Mouse (Mus musculus): ENCODE results near the gene Lcorl. TPM values are rescaled to one million over a fixed set of nuclear protein-coding genes. Genes with fewer than 3 reads are reported as not detected.
A peak's percentile ranks its signal among the peaks of the same experiment; 100 is the strongest.
"Not testable (repeated sequence)": the region's sequence is repeated elsewhere in the genome, so short reads cannot be mapped to it uniquely, and the experiment has no call there.

The Lcorl gene
- polyA plus RNA-seq, 1 experiment: 22.5 TPM

DNA sequence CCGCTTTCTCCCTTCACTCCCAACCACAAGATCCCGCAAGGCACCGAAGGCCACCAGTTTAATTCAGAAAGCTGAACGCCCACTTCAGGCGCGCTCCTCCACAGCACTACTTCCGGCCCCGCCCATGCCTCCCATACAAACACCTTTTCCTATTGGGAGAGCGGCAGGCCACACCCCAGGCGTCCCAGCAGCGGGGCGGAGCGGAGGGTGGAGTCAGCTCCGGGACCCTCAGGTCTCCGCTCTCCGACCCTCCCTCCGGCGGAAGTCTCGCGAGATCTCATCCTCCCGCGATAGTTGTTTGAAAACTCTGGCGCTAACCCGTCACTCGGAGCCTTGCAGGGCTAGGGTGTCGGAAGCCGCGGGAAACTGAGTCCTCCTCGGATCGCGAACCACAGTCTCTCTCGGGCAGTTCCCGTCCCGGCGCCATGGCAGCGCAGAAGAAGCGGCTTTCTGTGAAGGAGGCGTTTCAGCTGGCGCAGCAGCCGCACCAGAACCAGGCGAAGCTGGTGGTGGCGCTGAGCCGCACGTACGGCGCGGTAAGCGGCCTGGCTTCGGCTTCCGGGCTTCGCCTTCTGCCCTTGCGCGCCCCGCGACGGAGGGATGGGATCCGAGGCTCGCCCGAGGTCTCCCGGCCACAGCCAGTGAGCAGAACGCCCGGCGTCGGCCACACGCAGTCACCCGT is 187.7 kb downstream of the Lcorl start, which contains the start of gene Ncapg:
TSS of gene Ncapg (plus strand) at position 322 of the 682 bp plus-strand sequence.
- DNase-seq (ENCODE audit: low read depth): peak; percentile 99
- TF ChIP-seq CTCF (IDR thresholded peaks at IDR 0.05; ENCODE audit: borderline replicate concordance, extremely low read depth, insufficient read depth, insufficient read length) (no peak), POLR2A (IDR thresholded peaks at IDR 0.05; ENCODE audit: borderline replicate concordance, extremely low read depth, insufficient read depth, insufficient read length, poor library complexity, severe bottlenecking) (peak; percentile 12; the same call in 1 of the 2 replicates)

- DNase-seq (ENCODE audit: low read depth): no peak
- TF ChIP-seq CTCF (IDR thresholded peaks at IDR 0.05; ENCODE audit: borderline replicate concordance, extremely low read depth, insufficient read depth, insufficient read length): no peak
- no peak for TF ChIP-seq POLR2A (IDR thresholded peaks at IDR 0.05; ENCODE audit: borderline replicate concordance, extremely low read depth, insufficient read depth, insufficient read length, poor library complexity, severe bottlenecking)
These were observed 188.2 kb downstream of the Lcorl start for GRCm38 (mm10) chr5:45669234-45669597.

DNA sequence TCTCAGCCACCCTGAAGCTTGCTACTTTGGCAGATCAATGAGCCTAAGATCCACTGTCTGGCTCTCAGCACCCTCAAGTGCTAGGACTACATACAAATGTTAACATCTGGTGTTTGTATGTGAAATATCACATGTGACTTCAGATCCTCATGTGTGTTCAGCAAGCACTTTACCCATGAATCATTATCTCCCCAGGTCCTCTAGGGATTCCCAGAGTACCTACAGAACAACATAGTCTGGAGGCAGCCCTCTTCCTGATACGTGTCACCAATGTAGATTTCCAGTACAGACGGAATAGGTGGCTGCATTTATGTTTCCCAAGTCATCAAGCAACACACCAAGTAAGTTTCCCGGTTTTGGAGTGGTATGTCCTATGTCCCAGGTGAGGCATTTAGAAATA is 188.6 kb downstream of the Lcorl start:
- peak; percentile 39 for DNase-seq (ENCODE audit: low read depth)
- no peak for TF ChIP-seq CTCF (IDR thresholded peaks at IDR 0.05; ENCODE audit: borderline replicate concordance, extremely low read depth, insufficient read depth, insufficient read length)
- TF ChIP-seq POLR2A (IDR thresholded peaks at IDR 0.05; ENCODE audit: borderline replicate concordance, extremely low read depth, insufficient read depth, insufficient read length, poor library complexity, severe bottlenecking): no peak

DNA sequence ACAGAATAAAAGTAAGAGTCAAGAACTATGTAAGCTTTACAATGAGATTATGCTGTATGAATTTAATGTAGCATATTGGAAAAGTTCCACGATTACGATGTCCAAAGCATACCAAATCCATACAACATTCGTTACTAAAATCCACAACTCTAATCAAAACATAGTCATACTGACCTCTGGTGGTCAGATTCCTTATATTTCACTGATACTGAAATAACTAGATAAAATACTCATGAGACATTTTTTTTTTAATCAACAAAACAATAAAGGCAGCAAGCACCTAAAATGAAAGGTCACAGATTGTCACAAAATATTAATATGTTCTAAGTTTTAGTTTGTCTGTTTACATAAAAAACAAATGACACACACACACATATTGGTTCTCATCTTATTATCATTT is 189.1 kb downstream of the Lcorl start:
- DNase-seq (ENCODE audit: low read depth): peak; percentile 82
- no peak for TF ChIP-seq POLR2A (IDR thresholded peaks at IDR 0.05; ENCODE audit: borderline replicate concordance, extremely low read depth, insufficient read depth, insufficient read length, poor library complexity, severe bottlenecking)
- TF ChIP-seq CTCF (IDR thresholded peaks at IDR 0.05; ENCODE audit: borderline replicate concordance, extremely low read depth, insufficient read depth, insufficient read length): no peak

DNA sequence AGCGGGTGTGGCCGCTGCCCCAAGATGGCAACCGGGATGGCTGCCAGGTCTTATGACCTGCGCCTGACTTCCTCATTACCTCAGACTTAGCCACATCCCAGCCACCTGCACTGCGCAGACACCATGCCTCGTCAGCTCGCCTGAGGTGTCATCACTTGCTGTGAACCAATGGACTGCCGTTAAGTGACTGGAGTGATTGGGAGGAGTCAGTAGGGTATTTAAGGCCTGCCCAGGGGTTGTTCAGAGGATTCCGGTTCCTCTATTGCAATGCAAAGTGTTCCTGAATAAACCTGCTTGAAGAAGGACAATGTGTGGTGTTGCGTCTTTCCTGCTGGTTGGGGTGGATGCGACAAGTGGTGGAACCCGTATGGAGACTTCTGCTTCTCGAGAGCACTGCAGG is 199.0 kb downstream of the Lcorl start:
- not testable (repeated sequence) for DNase-seq (ENCODE audit: low read depth)

GRCm38 (mm10) chr5:45651026-45651703 is 206.2 kb downstream of the Lcorl start:
- no peak for DNase-seq (ENCODE audit: low read depth)
- TF ChIP-seq POLR2A (IDR thresholded peaks at IDR 0.05; ENCODE audit: borderline replicate concordance, extremely low read depth, insufficient read depth, insufficient read length, poor library complexity, severe bottlenecking) (no peak), CTCF (IDR thresholded peaks at IDR 0.05; ENCODE audit: borderline replicate concordance, extremely low read depth, insufficient read depth, insufficient read length) (no peak)

Other genes with a start within 250 kb of the Lcorl start
- gene Fam184b, start 218.0 kb downstream of the Lcorl start, polyA plus RNA-seq (2012; rRNA removed): 1.5 and 2.6 TPM in 2 replicates
- gene Ncapg, start 187.7 kb downstream of the Lcorl start, polyA plus RNA-seq (2012; rRNA removed): 8.7 and 13.2 TPM in 2 replicates

Data from brain, embryonic 14.5 days (tissue).